Mouse (Mus musculus): ENCODE results near the gene Mlx.

Gene Mlx

DNA sequence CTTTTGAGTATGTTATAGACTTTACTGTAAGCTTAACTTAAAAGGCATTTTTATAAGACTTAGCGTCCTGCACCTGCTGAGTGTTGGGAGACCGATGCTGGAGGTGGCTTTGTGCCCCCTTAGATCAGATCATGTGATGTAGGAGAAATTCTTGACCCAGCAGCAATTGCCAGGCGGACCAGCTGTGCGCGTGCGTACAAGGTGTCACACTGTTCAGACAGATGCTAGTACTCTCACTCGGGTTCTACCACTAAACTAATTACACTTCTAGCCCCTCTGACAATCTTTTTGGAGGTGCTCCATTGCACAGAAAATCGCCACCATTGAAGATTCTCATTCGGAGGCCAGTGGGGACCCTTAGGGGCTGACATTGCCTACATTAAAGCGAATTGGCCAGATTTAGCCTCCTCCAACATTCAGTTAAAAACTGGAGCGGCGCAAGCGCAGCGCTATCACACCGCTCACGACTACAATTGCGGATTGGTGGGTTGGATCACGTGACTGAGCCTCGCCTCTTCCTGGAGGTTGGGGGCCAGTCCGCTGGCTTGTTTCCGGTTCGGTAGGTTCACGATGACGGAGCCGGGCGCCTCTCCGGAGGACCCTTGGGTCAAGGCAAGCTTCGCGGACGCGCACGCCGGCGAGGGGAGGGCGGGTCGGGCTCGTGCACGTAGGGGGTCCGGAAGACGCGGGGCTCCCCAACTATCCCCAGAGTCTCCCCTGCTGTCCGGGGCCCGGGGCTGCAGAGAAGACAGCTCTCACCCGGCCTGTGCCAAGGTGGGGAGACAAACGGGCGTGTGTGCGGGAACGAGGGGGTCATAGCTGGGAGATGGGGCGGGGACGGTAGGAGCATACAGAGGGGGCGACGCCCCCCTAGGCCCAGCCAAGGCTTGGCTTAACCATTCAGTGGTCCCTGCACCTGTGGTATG, at the start of gene Mlx:
Gene Mlx (plus strand): TSS at position 522 of the 926 bp plus-strand sequence.
- ATAC-seq (ENCODE audit: low TSS enrichment): peak; percentile 68

DNA sequence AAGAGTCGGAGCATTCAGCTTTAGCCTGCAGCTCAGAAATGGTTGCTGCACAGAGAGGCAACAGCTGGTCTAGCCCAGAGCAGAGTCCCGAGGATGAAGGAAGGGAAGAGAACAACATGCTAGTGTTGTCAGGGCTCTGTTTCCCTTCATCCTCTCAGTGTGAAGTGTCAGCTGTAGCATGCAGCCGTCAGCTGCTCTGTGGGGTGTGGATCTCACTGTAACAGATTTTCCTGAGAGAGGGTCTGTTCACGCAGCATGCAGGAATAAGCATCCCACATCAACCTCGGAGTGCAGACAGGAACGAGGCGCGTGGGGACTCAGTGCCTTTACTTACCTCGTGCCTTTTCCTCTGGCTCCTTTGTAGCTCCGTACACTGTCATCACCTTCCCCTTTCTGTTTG, 49.3 kb upstream of the Mlx start:
- no peak for ATAC-seq (ENCODE audit: low TSS enrichment)

DNA sequence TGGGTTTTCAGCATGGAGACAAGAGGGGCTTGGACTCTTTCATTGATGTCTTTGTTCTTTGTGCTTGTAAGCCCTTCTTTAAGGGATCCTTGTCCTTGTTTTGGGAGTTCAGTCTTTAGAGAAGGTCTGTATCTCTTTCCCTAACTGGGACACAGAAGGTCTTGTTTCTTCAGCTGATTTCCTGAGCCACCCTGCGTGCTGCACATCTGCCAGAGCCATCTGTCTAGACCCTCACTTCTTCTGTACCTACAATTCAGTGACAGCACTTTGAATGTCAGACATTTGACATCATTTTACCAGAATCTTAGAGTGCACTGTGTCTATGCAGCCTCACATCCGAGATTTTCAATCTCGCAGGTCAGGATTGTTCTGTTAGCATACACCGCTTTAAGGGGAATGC, 41.3 kb upstream of the Mlx start:
- no peak for ATAC-seq (ENCODE audit: low TSS enrichment)

DNA sequence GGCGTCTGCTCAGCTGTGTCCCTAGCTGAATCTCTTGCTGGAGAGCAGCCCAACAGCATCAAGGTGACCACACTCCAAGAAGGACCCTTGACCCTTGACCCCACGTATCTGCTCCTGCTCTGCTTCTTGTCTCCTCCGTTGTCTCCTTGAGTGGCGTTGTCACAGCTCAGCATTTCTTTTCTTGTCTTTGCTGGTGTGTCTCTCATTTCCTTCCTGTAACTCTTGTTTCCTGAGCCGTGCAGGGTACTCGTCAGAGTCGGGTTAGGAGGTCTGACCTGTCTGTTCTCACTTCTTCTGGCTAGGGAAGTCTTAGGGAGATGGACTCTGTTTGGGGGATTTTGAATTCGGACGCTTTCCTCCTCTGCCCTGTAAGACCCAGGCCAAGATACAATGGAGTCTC, 40.6 kb upstream of the Mlx start:
- no peak for ATAC-seq (ENCODE audit: low TSS enrichment)

DNA sequence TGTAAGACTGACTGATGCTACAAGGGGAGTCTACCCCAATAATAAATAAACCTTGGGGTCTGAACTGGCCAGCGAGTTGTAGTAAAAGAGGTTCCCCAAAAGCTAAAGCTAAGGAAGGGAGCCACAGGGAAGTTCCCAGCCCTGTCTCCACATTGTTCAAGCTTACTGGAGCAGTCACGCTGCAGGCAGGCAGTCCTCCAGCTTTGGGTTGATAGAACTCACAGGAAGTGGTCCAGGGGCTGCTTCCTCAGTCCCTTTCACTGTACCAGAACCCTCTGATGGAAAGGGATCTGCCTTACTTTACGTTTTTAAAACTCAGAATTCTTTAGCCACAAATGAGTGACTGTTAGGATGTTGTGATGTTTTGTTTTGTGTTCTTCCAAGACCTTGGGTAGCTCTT, 39.6 kb upstream of the Mlx start:
- ATAC-seq (ENCODE audit: low TSS enrichment): no peak

DNA sequence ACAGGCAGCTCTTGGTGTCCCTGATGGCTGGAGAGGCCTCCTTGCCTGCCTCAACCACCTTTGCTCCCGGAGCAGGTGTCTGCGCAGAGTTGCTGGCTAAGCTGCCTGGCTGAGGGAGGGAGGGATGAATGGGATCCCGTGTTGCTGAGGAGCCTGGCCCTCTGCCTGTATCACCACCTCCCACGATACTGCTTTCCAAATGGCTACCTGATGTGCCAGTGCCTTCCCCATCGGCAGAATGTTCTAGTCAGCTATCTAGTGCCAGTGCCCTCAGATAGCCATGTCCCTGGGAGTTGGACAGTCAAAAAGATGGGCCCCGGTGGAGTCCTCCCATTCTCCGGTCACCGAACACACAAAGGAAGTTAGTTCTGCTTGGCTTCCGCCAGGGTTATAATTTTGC, 36.7 kb upstream of the Mlx start:
- peak; percentile 50 for ATAC-seq (ENCODE audit: low TSS enrichment)

DNA sequence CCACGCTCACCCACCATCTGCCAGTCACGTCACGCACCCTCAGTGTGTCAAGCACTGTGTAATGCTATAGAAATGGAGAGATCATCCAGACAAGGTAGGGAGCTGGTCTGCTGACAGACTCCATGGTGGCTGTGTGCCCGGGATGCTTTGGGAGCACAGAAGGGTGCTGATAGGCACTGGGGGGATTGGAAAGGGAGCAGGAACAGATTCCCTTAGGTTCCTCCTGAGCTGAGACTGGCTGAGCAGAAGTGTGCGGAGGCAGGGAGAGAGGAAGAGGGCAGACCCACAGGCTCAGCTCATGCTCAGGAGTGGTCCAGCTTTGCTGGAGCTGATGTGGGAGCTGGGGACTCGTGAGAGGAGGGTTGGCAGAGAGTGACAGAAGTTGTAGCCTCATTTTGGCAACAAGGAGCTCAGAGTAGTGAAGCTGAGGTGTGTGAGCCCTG, 36.0 kb upstream of the Mlx start:
- ATAC-seq (ENCODE audit: low TSS enrichment): peak; percentile 47

DNA sequence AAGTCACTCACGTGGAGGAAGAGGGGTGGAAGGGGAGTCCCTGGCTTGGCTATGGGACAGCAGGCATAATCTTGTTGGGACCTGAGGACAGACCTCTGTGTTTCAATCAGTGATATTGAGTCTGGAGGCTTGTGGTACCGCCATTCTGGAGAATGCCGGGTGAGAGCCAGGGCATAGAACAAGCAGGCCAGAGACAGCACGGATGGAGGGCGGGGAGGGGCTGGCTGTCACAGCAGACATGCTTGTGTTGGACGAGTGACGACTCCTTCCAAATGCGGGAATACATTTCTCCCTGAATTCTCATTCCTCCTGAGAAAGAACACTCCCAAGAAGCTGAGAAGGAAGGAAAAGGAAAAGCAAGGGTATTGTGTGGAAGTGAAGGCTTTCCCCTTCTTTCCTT, 35.5 kb upstream of the Mlx start:
- no peak for ATAC-seq (ENCODE audit: low TSS enrichment)

DNA sequence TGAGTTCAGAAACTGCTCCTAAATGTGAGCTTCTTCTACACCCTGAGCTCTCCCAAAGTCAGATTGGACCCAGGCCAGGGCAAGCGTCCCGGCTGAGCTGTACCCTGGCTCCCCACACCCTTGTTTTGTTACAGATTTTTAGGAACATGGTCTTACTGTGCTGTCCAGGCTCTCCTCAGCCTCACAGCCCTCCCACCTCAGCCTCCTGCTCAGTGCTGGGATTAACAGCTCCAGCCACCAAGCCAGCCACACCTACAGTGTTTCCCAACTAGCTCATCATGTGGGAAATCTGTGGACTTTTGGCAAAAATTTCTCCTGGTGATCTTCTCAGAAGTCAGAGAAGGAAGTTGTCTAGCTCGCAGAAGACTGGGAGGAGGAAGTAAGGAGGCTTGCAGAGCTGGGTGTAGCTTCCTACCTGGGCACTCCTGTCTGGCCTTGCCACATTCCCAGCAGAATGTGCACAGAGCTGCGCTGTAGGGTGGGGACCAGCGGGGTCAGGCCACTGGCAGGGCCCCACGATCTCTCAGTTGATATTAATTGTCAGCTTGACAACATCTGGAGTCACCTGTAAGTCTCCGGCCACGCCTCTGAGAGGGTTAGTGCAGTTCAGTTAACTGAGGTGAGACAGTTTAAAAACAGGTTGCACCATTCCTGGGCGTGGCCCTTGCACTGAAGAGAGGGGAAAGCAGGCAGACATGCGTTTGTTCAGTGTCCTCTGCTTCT, 34.2 kb upstream of the Mlx start:
- ATAC-seq (ENCODE audit: low TSS enrichment): peak; percentile 27; the same call in 1 of the 2 replicates

DNA sequence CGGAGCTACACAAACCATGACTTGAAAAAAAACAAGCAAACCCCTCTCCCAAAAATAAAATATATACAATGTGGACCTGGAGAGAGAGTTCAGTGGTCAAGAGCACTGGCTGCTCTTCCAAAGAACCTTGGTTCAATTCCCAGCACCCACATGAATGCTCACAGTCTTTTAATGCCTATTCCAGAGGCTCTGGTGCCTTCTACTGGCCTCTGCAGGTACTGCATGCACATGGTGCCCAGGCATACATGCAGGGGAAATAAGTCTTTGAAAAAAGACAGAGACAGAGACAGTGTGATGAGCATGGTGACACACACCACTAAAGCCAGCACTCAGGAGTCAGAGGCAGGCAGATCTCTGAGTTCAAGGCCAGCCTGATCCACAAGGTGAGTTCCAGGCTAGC, 33.1 kb upstream of the Mlx start:
- no peak for ATAC-seq (ENCODE audit: low TSS enrichment)

DNA sequence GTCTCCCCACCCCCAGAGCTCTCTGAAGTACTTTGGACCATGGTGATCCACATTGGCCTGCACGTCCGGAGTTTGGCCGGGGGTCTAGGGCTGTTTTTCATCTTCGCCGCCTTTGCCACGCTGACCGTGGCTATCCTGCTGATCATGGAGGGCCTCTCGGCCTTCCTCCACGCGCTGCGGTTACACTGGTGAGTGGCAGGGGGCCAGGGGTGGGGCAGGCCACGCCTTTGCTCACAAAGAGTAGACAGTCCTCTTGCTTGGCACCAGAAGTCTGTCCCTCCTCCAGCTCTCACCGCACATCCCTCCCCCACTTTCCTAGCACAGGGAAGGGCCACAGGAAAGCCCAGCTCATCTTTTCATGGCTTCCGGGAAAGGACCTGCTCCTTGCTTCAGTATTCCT, 31.7 kb upstream of the Mlx start:
- ATAC-seq (ENCODE audit: low TSS enrichment): no peak

DNA sequence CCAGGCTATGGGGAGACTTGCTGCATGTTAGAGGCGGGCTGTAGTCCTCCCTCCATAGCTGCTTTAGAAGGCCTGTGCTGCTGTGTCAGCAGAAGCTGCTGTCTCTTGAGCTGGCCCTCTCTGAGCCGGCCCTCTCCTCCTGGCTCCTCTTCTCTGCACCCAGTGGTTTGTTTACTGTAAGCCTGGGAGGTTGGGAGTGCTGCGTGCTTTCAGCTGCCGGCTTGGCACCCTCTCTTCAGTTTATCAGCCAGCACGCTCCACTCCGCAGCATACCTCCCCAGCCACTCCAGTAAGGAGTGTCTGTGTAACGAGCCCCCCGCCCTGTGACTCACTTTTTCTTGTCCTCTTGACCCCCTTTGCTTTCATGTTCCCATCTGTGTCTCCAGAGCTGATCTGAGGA, 30.2 kb upstream of the Mlx start:
- ATAC-seq (ENCODE audit: low TSS enrichment): peak; percentile 36

DNA sequence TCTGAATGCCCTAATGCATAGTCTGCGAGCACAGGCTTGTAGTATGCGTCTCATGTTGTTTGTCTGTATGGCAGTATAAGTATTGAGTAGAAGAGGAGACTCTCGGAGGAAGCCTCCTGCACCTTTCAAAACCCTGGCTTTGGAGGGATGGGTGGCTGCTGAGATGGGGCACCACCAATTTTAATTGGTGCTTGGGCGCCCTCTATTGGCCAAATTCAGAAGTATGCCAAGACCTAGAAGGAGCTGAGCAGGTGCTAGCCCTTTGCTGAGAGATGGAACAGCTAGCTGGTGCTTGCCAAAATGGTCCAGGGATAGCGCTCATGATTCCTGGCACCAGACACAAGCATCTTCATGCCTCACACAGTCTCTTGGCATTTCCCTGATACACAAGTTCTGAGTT, 29.2 kb upstream of the Mlx start:
- ATAC-seq (ENCODE audit: low TSS enrichment): peak; percentile 28; the same call in 1 of the 2 replicates

DNA sequence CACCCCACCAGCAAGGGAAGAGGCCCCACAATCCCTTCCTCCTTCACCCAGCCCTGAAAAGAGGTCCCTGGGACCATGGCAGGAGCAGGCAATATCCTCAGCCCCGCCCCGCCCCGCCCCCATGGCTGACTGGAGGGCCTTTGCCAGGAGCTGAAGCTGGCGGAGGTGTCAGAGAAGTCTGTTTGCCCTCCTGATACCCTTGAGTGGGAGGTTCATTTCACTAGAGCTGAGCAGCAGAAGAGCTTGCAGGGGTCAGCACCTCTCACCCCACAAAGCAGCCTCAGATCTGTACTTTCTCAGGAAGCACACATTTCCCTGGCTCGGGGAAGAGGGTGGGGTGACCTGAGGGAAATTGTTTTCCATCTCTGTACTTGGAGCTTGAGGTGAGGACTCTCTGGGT, 28.4 kb upstream of the Mlx start:
- ATAC-seq (ENCODE audit: low TSS enrichment): no peak

DNA sequence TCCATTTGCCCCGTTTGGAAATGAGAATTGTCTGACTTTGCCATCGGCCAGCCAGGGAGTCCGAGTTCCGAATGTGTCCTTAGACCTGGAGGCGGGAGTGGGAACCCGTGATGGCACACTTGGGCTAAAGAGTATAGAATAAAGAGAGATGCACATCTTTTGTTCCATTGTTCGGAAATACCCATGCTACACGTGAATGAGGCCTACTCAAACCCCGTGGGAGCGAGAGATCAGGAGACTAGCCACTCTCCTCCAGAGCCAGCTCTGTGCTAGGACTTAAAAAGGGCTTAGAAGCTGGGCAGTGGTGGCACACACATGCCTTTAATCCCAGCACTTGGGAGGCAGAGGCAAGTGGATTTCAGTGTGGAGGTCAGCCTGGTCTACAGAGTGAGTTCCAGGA, 27.6 kb upstream of the Mlx start:
- ATAC-seq (ENCODE audit: low TSS enrichment): no peak

DNA sequence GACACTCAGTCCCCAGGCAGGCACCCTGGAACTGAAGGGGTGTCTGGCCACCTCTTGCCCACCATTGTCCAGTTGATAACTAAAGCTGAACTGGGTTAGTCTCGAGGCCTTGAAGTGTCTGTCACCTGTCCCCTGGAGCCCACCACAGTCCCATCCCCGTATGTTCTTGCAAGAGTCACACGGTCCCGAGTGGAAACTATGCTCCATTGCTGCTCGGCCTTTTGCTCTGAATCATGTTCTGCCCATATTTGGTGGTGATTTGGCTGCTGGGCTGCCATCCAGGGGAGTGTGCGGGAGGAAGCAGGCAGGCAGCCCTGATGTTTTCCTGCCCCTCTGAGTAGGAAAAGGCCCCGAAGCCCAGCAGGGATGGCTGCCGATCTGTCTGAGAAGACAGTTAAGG, 27.0 kb upstream of the Mlx start:
- peak; percentile 53 for ATAC-seq (ENCODE audit: low TSS enrichment)

DNA sequence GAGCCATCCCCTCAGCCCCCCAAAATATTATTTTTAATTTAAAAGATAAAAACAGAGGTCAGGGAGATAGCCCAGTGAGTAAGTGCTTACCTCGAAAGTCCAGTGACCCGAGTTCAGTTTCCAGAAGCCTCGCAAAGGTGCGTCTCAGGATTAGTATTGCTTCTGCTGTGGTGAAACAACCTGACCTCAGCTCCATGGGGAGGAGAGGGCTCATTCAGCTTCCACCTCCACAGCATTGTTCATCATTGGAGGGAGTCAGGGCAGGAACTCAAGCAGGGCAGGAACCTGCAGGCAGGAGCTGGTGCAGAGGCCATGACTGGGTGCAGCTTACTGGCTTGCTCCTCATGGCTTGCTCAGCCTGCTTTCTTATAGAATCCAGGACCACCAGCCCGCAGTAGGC, 26.0 kb upstream of the Mlx start:
- ATAC-seq (ENCODE audit: low TSS enrichment): no peak

DNA sequence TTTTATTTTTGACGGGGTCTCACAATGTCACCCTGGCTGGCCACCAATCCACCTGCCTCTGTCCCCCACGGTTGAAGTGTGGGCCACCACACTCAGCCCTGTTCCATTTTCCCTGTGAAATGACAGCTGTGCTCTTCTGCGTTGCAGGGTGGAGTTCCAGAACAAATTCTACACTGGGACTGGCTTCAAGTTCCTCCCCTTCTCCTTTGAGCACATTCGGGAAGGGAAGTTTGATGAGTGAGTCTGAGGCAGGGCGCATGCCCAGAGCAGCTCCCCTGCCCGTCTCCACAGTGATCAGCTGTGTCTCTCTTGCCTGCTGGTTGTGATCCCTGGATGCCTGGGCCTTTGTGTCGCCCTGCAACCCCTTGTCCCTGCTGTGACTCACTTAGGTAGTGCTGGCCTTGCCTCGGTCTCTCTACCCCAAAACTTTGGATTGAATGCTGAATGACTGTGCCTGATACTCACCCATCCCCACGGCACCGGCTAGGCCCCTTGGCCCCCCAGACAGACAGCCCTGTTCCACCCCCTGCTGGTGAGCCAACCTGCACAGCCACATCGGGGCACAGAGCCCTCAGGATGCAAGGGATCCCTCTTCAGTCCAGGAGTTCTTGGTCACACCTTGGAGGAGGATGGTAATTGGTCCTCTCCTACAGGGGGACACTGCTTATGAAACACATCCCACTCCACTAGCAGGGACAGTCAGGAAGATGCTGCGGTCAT, 24.8 kb upstream of the Mlx start:
- peak; percentile 27; the same call in 1 of the 2 replicates for ATAC-seq (ENCODE audit: low TSS enrichment)

DNA sequence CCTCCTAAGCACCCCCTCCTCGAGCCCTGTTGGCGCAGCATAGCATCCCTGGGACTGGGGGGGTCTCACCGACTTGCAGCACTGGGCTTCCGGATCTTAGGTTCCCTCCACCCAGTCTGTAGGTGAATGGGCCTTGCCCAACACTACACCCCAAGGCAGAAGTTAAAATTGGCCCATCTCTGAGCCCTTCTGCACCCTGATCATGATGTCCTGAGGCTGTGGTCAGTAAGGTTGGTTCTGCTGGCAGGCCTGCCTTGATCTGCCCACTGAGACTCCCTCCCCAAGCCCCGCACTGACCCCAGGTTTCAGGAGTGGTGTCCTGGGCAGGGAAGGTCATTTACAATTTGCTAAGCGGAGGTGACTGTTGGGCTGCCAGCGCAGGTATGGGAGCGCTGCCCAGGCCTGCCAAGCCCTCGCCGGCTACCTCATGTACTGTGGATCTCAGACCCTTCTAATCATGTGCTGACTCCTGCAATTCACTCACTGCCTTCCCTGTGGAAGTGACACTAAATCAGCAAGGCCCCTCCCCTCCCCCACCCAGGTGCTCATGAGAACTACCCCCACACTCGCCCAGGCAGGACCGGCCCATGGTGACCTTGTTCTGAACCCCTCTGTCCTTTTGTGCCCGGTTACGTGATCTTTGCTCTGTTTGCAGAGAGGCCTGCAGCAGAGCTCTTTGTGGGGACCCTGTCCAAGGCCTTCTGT, 24.0 kb upstream of the Mlx start:
- no peak for ATAC-seq (ENCODE audit: low TSS enrichment)

DNA sequence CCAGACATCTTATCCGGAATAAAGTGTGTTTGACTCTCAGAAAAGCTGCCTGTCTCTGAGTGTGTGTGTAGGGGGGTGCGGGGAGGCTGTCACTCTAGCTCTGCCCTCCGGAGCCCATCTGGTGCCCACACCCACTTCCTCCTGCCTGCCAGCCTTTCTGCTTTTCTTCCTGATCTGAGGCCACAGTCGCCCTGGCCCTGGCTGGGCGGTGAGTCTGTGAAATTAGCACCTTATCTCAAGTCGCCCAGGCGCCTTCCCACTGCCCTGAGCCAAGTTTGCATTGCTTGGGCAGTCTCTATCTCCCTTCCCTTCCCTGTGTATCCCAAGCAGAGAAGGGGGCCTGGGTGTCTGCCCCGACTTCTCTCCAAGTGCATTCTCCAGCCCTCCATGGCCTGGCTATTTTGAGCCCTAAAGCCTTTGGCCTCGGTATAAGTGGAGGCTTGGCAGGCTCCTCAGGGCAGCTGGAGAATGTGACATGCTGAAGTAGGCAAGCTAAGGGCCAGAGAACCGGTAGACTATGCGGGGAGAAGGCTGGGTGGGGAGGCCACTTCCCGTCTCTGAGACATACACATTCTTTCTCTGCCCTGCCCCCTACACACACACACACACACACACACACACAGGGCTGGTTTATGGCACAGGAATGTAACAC, 23.3 kb upstream of the Mlx start:
- ATAC-seq (ENCODE audit: low TSS enrichment): 0 out of 2 replicates have a peak, but pooled peaks have one; percentile 7

DNA sequence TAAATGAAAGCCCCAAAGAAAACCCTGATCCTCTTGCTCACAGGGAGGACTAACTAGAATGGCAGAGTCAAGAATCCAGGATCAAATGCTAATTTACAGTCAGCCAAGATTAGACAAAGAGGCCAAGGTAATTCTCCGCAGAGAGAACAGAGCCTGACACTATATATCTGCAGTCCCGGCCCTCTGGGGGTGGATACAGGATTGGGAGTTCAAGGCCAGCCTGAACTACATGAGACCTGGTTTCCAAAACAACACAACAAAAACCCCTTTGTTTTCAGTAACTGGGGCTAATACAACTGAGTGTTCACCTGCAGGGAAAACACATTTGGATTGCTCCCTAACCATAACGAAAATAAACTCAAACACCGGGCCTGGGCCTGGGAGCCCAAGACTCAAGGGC, 22.6 kb upstream of the Mlx start:
- no peak for ATAC-seq (ENCODE audit: low TSS enrichment)

Data from frontal cortex, adult (tissue).